Mouse (Mus musculus): ENCODE results near the gene Chd3.

Chd3 gene

GRCm38 (mm10) chr11:69331152-69331551 is 38.1 kb downstream of the Chd3 start:
- TF ChIP-seq GATA4 (IDR thresholded peaks at IDR 0.05; ENCODE audit: insufficient replicate concordance, low read length): no peak

- no peak for TF ChIP-seq GATA4 (IDR thresholded peaks at IDR 0.05; ENCODE audit: insufficient replicate concordance, low read length)
Observed at GRCm38 (mm10) chr11:69328517-69328916, 40.7 kb downstream of the Chd3 start.

DNA sequence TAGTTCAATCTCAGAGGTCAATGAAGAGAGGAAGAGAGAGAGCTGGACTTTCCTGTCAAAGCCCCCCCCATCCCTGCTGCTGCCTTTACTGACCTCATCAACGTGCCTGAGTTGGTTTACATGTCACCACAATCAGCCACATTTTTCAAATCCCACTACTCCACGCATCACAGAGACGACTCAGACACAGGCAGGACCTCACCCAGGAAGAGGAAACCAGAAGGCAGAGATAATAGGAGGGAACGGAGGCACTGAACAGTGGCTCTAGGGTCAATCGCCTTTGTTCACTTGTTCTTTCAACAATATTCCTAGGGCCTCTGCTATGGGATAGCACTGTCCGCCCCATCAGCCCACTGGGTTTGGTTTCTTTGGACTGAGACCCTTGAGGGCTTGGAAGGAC is 41.6 kb downstream of the Chd3 start:
- no peak for TF ChIP-seq GATA4 (IDR thresholded peaks at IDR 0.05; ENCODE audit: insufficient replicate concordance, low read length)

DNA sequence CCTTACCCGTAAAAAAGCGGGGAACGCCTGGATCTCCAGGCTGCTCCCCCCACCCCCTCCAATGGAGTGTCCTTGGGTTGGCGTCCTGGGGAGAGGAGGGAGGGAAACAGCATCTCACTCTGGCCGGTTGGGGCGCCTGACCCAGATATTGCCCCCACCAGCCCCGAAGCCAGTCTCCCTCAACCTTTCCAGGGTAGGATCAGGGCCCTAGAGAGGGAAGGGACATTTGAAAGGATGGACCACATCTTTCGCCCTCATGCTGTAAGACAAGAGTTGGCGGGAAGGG is 42.1 kb downstream of the Chd3 start:
- no peak for TF ChIP-seq GATA4 (IDR thresholded peaks at IDR 0.05; ENCODE audit: insufficient replicate concordance, low read length)

GRCm38 (mm10) chr11:69326408-69327156 is 42.6 kb downstream of the Chd3 start:
- TF ChIP-seq GATA4 (IDR thresholded peaks at IDR 0.05; ENCODE audit: insufficient replicate concordance, low read length): no peak

GRCm38 (mm10) chr11:69325628-69326407 is 43.4 kb downstream of the Chd3 start, which contains the start of gene Kcnab3:
Gene Kcnab3 (plus strand): TSS chr11:69326258.
- no peak for TF ChIP-seq GATA4 (IDR thresholded peaks at IDR 0.05; ENCODE audit: insufficient replicate concordance, low read length)

GRCm38 (mm10) chr11:69324749-69325148 is 44.5 kb downstream of the Chd3 start:
- no peak for TF ChIP-seq GATA4 (IDR thresholded peaks at IDR 0.05; ENCODE audit: insufficient replicate concordance, low read length)

DNA sequence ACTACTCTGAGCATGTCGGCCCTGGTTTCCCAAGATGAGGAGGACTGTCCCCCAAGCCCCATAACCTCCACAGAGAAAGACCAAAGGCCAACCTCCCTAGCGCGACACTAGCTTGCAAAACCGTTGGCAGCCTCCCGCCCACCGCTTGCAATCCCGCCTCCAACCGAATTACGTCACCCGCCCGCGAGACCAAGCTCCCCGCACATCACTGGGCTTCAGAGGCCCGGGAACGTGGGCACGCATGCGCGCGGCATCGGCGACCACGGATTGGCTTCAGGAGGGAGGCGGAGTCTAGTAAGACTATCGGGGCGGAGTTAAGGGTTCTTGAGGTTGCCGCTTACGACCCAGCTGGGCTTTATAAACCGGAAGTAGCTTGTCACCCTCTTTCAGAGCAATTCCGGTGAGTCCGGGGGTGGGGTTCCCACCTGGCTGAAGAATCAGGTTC is 45.5 kb downstream of the Chd3 start, which contains the start of the genes Cntrob and Trappc1:
Cntrob (minus strand) TSS at position 109 of the 445 bp plus-strand sequence.
Trappc1 (plus strand) TSS at position 314 of the 445 bp plus-strand sequence.
- TF ChIP-seq GATA4 (IDR thresholded peaks at IDR 0.05; ENCODE audit: insufficient replicate concordance, low read length): no peak

DNA sequence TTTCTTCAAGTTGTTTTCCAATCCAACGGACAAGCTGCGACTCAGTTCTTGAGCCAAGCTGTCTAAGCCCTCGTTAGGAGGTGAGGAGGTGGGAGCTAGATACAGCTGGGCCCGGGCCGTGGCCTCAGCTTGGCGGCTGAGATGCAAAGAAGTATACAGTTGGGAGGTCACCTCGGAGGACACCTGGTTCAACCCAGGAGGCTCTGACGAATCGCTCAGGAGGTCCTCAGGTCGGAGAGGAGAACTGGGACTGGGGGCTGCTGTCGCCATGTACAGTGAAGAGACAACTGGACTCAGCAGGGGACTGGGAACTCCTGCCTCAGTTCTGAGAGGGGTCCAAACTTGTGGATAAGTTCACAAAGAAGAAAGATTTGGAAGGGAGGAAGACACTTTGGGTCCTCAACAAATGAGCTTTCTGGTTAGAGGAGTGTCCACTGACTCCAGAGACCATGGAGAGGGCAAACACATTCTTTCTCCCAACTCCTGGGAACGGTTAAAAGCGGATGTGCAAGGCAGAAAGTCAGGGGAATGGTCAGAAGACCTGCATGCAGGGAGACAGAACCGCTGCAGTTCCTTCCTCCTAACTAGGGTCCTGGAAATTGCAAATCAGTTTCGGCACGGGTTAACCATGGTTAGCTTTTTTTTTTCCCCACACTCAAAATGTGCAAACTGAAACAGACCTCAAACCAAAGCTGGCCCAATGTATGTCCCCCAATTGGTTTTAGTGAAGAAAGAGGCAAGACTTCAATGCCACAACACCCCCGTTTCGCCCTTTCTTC is 46.3 kb downstream of the Chd3 start:
- TF ChIP-seq GATA4 (IDR thresholded peaks at IDR 0.05; ENCODE audit: insufficient replicate concordance, low read length): no peak

DNA sequence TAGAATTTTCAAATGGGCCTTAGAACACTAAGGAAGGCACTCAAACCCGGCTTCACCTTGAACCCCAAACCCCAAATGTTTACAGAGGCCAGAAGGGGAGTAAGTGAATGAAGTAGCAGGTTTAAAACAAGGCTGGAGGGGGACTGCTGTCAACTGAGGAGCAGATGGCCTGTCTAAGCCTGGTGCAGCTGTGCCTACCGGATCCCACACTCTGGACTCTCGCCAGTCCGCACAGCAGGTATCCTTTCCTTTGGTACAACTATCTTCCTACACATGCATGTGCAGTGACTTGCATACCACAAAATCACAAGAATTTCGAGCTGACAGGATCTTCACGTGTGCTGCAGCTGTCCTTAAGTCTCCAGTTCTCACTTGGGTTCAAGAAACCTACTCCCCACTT is 47.2 kb downstream of the Chd3 start:
- TF ChIP-seq GATA4 (IDR thresholded peaks at IDR 0.05; ENCODE audit: insufficient replicate concordance, low read length): no peak

GRCm38 (mm10) chr11:69321580-69321979 is 47.6 kb downstream of the Chd3 start:
- TF ChIP-seq GATA4 (IDR thresholded peaks at IDR 0.05; ENCODE audit: insufficient replicate concordance, low read length): no peak

GRCm38 (mm10) chr11:69316361-69316760 is 52.8 kb downstream of the Chd3 start:
- TF ChIP-seq GATA4 (IDR thresholded peaks at IDR 0.05; ENCODE audit: insufficient replicate concordance, low read length): no peak

GRCm38 (mm10) chr11:69311266-69311665 is 57.9 kb downstream of the Chd3 start:
- TF ChIP-seq GATA4 (IDR thresholded peaks at IDR 0.05; ENCODE audit: insufficient replicate concordance, low read length): no peak

DNA sequence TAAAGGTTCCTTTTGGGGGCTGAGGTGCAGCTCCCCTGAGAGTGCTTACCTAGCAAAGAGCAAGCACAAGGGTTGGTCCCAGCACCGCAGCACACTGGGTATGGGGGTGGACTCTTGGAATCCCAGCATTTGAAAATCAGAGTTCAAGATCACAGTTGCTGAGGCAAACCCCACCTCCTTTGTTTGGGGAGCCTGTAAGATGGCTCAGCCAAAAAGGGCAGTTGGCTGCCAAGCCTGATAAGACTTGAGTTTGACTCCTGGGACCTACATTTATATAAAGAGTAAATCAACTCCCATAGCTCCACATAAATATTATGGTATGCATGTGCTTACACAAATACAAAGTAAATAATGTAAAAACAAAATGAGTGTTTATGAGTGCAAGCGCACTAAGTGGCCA is 63.2 kb downstream of the Chd3 start:
- TF ChIP-seq GATA4 (IDR thresholded peaks at IDR 0.05; ENCODE audit: insufficient replicate concordance, low read length): no peak

DNA sequence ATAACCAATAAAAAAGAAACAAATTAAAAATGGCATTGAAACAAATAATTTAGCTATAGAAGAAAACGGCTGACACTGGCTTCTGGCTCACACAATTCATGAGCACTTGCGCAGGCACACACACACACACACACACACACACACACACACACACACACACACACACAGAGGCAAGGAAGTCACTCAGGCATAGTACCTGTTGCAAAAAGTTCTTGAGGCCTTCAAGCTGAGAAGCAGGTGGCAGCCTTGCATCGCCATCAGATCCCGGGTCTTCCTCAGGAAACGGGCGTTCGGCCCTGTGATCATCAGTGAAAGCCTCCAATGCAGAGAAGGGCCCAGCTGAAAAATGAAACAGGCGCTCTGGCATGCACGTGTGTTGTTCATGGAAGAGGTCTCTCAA is 63.9 kb downstream of the Chd3 start:
- no peak for TF ChIP-seq GATA4 (IDR thresholded peaks at IDR 0.05; ENCODE audit: insufficient replicate concordance, low read length)
